Mouse (Mus musculus): ENCODE data around the gene Baz2b. TPM values are rescaled to one million over a fixed set of nuclear protein-coding genes. Genes with fewer than 3 reads are reported as not detected.

The Baz2b gene
- polyA plus RNA-seq, 1 experiment, result 13.7 TPM

- Histone ChIP-seq H3K4me1 (ENCODE audit: control insufficient read depth, insufficient read depth, insufficient read length) (no peaks in the 10 kb centered on the region), H3K36me3 (ENCODE audit: control insufficient read depth, insufficient read depth, low read length) (peaks cover 29% of the 10 kb centered on the region), H3K4me3 (ENCODE audit: extremely low read depth, insufficient read depth, insufficient read length) (no peak overlapping the region), H3K27me3 (ENCODE audit: control insufficient read depth, insufficient read depth, low read length) (no peaks in the 10 kb centered on the region), H3K27ac (ENCODE audit: insufficient read depth, low read length) (no peak overlapping the region)
- no peak for TF ChIP-seq CTCF (IDR thresholded peaks at IDR 0.05; ENCODE audit: extremely low read depth, insufficient read depth, insufficient read length, insufficient replicate concordance)
- no peak for TF ChIP-seq POLR2A (IDR thresholded peaks at IDR 0.05; ENCODE audit: low read depth, low read length)
- 84% methylated on average over 2 of the region's 2 CpGs for WGBS
- DNase-seq (ENCODE audit: low read depth in 1 of 2, low spot score in 2 of 2), result no peak
Measured at GRCm38 (mm10) chr2:60230361-60230760, 20.7 kb upstream of the Baz2b start.

- Histone ChIP-seq H3K4me1 (ENCODE audit: control insufficient read depth, insufficient read depth, insufficient read length) (no peaks in the 10 kb centered on the region), H3K27me3 (ENCODE audit: control insufficient read depth, insufficient read depth, low read length) (no peaks in the 10 kb centered on the region), H3K36me3 (ENCODE audit: control insufficient read depth, insufficient read depth, low read length) (peaks cover 18% of the 10 kb centered on the region), H3K27ac (ENCODE audit: insufficient read depth, low read length) (no peak overlapping the region), H3K4me3 (ENCODE audit: extremely low read depth, insufficient read depth, insufficient read length) (no peak overlapping the region)
- DNase-seq (ENCODE audit: low read depth in 1 of 2, low spot score in 2 of 2), result no peak
- TF ChIP-seq POLR2A (IDR thresholded peaks at IDR 0.05; ENCODE audit: low read depth, low read length) (no peak), CTCF (IDR thresholded peaks at IDR 0.05; ENCODE audit: extremely low read depth, insufficient read depth, insufficient read length, insufficient replicate concordance) (no peak)
- 96% methylated on average over 1 of the region's 1 CpGs for WGBS
Measured at GRCm38 (mm10) chr2:60228470-60228869, 18.8 kb upstream of the Baz2b start.

DNA sequence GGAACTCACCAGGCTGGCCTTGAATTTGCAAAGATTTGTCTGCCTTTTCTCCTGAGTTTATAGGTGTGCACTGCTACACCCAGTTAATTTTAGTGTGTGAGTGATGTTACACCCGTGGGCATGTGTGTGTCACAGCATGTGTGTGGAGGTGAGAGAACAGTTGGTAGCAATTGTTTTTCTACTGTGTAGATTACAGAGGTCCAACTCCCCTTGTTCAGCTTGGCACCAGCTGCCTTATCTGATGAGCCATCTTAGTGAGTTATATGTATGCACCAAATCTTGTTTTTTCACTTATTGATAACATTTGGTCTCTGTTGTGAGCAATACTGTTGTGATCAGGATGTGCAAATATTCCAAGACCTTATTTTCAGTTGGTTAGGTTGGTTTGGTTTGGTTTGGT is 13.8 kb upstream of the Baz2b start:
- TF ChIP-seq CTCF (IDR thresholded peaks at IDR 0.05; ENCODE audit: extremely low read depth, insufficient read depth, insufficient read length, insufficient replicate concordance), result no peak
- 64% methylated on average over 1 of the region's 1 CpGs for WGBS
- no peaks in the 10 kb centered on the region for H3K36me3 ChIP-seq (ENCODE audit: control insufficient read depth, insufficient read depth, low read length)
- no peaks in the 10 kb centered on the region for H3K27me3 ChIP-seq (ENCODE audit: control insufficient read depth, insufficient read depth, low read length)
- DNase-seq (ENCODE audit: low read depth in 1 of 2, low spot score in 2 of 2), result no peak
- H3K4me3 ChIP-seq (ENCODE audit: extremely low read depth, insufficient read depth, insufficient read length), result no peak overlapping the region
- no peak overlapping the region for H3K27ac ChIP-seq (ENCODE audit: insufficient read depth, low read length)
- H3K4me1 ChIP-seq (ENCODE audit: control insufficient read depth, insufficient read depth, insufficient read length), result no peaks in the 10 kb centered on the region; the same call in 1 of the 2 replicates

- Histone ChIP-seq H3K27ac (ENCODE audit: insufficient read depth, low read length) (no peak overlapping the region), H3K4me1 (ENCODE audit: control insufficient read depth, insufficient read depth, insufficient read length) (no peaks in the 10 kb centered on the region; the same call in 1 of the 2 replicates), H3K36me3 (ENCODE audit: control insufficient read depth, insufficient read depth, low read length) (no peaks in the 10 kb centered on the region), H3K4me3 (ENCODE audit: extremely low read depth, insufficient read depth, insufficient read length) (no peak overlapping the region), H3K27me3 (ENCODE audit: control insufficient read depth, insufficient read depth, low read length) (no peaks in the 10 kb centered on the region)
- no peak for TF ChIP-seq CTCF (IDR thresholded peaks at IDR 0.05; ENCODE audit: extremely low read depth, insufficient read depth, insufficient read length, insufficient replicate concordance)
- DNase-seq (ENCODE audit: low read depth in 1 of 2, low spot score in 2 of 2), result no peak
- WGBS, result 92% methylated on average over 2 of the region's 2 CpGs
Measured at GRCm38 (mm10) chr2:60221954-60222353, 12.3 kb upstream of the Baz2b start.

GRCm38 (mm10) chr2:60221236-60221635 is 11.6 kb upstream of the Baz2b start:
- Histone ChIP-seq H3K4me3 (ENCODE audit: extremely low read depth, insufficient read depth, insufficient read length) (no peak overlapping the region), H3K36me3 (ENCODE audit: control insufficient read depth, insufficient read depth, low read length) (no peaks in the 10 kb centered on the region), H3K4me1 (ENCODE audit: control insufficient read depth, insufficient read depth, insufficient read length) (no peaks in the 10 kb centered on the region; the same call in 1 of the 2 replicates), H3K27ac (ENCODE audit: insufficient read depth, low read length) (no peak overlapping the region), H3K27me3 (ENCODE audit: control insufficient read depth, insufficient read depth, low read length) (no peaks in the 10 kb centered on the region)
- 87% methylated on average over 6 of the region's 6 CpGs for WGBS
- DNase-seq (ENCODE audit: low read depth in 1 of 2, low spot score in 2 of 2), result no peak
- TF ChIP-seq CTCF (IDR thresholded peaks at IDR 0.05; ENCODE audit: extremely low read depth, insufficient read depth, insufficient read length, insufficient replicate concordance) (no peak), POLR2A (IDR thresholded peaks at IDR 0.05; ENCODE audit: low read depth, low read length) (no peak)

- peaks cover 8% of the 10 kb centered on the region; the same call in 1 of the 2 replicates for H3K4me1 ChIP-seq (ENCODE audit: control insufficient read depth, insufficient read depth, insufficient read length)
- H3K27me3 ChIP-seq (ENCODE audit: control insufficient read depth, insufficient read depth, low read length), result no peaks in the 10 kb centered on the region
- no peaks in the 10 kb centered on the region; the same call in 1 of the 2 replicates for H3K36me3 ChIP-seq (ENCODE audit: control insufficient read depth, insufficient read depth, low read length)
- no peak overlapping the region for H3K4me3 ChIP-seq (ENCODE audit: extremely low read depth, insufficient read depth, insufficient read length)
- no peak for TF ChIP-seq CTCF (IDR thresholded peaks at IDR 0.05; ENCODE audit: extremely low read depth, insufficient read depth, insufficient read length, insufficient replicate concordance)
- TF ChIP-seq POLR2A (IDR thresholded peaks at IDR 0.05; ENCODE audit: low read depth, low read length), result no peak
- H3K27ac ChIP-seq (ENCODE audit: insufficient read depth, low read length), result no peak overlapping the region
- DNase-seq (ENCODE audit: low read depth in 1 of 2, low spot score in 2 of 2), result no peak
- whole genome bisulfite sequencing, result 46% methylated on average over 6 of the region's 6 CpGs
Measured at GRCm38 (mm10) chr2:60217620-60218019, 8.0 kb upstream of the Baz2b start.

DNA sequence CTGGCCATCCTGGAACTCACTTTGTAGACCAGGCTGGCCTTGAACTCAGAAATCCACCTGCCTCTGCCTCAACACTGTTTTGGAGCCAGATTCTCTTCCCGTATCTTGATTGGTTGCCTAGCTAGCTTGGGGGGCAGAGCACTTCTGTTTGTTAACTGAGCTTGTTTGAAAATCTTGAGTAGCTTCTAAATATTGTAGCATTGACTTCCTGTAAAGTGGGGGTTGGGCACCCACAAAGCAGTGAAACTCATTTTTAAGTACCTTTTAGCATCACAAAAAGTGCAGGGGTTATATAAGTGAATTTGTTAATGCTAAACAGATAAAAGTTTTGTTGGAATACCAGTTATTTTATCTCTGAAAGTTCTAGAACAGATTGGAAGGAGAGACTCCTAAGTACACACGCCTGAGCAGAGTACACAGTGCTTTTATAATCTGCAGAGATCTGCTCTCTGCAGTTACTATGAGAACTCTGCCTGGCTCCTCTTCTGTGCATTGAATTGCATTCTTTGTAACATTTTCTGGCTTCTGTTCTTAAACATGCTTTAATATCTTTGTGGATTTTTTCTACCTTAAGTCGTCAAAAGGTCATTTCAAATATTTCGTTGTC is 7.0 kb upstream of the Baz2b start:
- Histone ChIP-seq H3K27ac (ENCODE audit: insufficient read depth, low read length) (no peak overlapping the region), H3K4me1 (ENCODE audit: control insufficient read depth, insufficient read depth, insufficient read length) (peaks cover 10% of the 10 kb centered on the region), H3K4me3 (ENCODE audit: extremely low read depth, insufficient read depth, insufficient read length) (no peak overlapping the region), H3K27me3 (ENCODE audit: control insufficient read depth, insufficient read depth, low read length) (no peaks in the 10 kb centered on the region), H3K36me3 (ENCODE audit: control insufficient read depth, insufficient read depth, low read length) (no peaks in the 10 kb centered on the region; the same call in 1 of the 2 replicates)
- 79% methylated on average over 4 of the region's 4 CpGs for WGBS
- TF ChIP-seq CTCF (IDR thresholded peaks at IDR 0.05; ENCODE audit: extremely low read depth, insufficient read depth, insufficient read length, insufficient replicate concordance), result no peak
- no peak for TF ChIP-seq POLR2A (IDR thresholded peaks at IDR 0.05; ENCODE audit: low read depth, low read length)
- DNase-seq (ENCODE audit: low read depth in 1 of 2, low spot score in 2 of 2), result no peak
